Mouse (Mus musculus) kidney, adult 9 months (tissue): Measurements from ENCODE around the gene Rps15.
A peak's percentile ranks its signal among the peaks of the same experiment; 100 is the strongest.

Experiments used
- DNase-seq: peaks from one replicate; pipeline ENCODE4 v3.0.0; 2022

The Rps15 gene

GRCm38 (mm10) chr10:80342749-80343424, 50.6 kb downstream of the Rps15 start:
- peak; percentile 61 for DNase-seq

- DNase-seq = no peak
Measured at GRCm38 (mm10) chr10:80343425-80343895, 51.2 kb downstream of the Rps15 start.
